Comparison of ENCODE assay signal across 12 mouse cellular contexts in genomic region chr15:12366580-12367305, GRCm38 (mm10). TPM values are rescaled to one million over a fixed set of nuclear protein-coding genes. Genes with fewer than 3 reads are reported as not detected.
DNase-seq lines count a peak whose midpoint lies in the region; ATAC-seq and TF ChIP-seq lines count a peak whose summit lies in the region.
"Not testable (repeated sequence)": the region's sequence is repeated elsewhere in the genome, so short reads cannot be mapped to it uniquely, and the experiment has no call there.
"Had no signal": no experiment of that assay in that cellular context is flagged by ENCODE, and none has a peak within 500 bp of the region (broad histone marks: within the 10 kb centered on the region; RNA-seq: fewer than 3 reads in every experiment).

No protein-coding gene starts in this region.

- 93% methylated on average over 11 of the region's 11 CpGs for WGBS in forebrain, embryonic 10.5 days
- WGBS in heart, embryonic 16.5 days: 91% methylated on average over 11 of the region's 11 CpGs
- WGBS in hindbrain, embryonic 16.5 days: 89% methylated on average over 11 of the region's 11 CpGs
- WGBS in liver, embryonic 12.5 days (ENCODE audit: insufficient replicate concordance): 64% methylated on average over 11 of the region's 11 CpGs
- WGBS in midbrain, embryonic 16.5 days: 89% methylated on average over 11 of the region's 11 CpGs
- WGBS in stomach, embryonic 15.5 days: 89% methylated on average over 11 of the region's 11 CpGs

- H3K27me3 ChIP-seq in forebrain, embryonic 10.5 days (ENCODE audit: poor library complexity, severe bottlenecking); heart, embryonic 16.5 days (ENCODE audit: control insufficient read depth, insufficient read depth, low read length); hindbrain, embryonic 16.5 days (replicated peaks; ENCODE audit: control insufficient read depth, insufficient read depth, low read length); liver, embryonic 12.5 days (replicated peaks); midbrain, embryonic 16.5 days (ENCODE audit: control insufficient read depth, insufficient read depth, low read depth, low read length); stomach, embryonic 15.5 days (replicated peaks): not testable (repeated sequence)

- not testable (repeated sequence) for ATAC-seq in heart, embryonic 16.5 days (replicated peaks; ENCODE audit: extremely low read depth, insufficient read depth, low FRiP score); hindbrain, embryonic 16.5 days; liver, embryonic 12.5 days; midbrain, embryonic 16.5 days; stomach, embryonic 15.5 days (ENCODE audit: insufficient read depth, low FRiP score, low read depth)
- peak; percentile 23 for ATAC-seq in megakaryocyte-erythroid progenitor cell, adult 5-6 weeks (replicated peaks; ENCODE audit: low FRiP score, low TSS enrichment, poor library complexity, severe bottlenecking)

- DNase-seq in forebrain, embryonic 10.5 days (ENCODE audit: extremely low spot score, low spot score); gastrocnemius, adult 2 months: not testable (repeated sequence)

- H3K4me2 ChIP-seq in heart, embryonic 16.5 days (ENCODE audit: low read depth, low read length); hindbrain, embryonic 16.5 days (ENCODE audit: low read length); midbrain, embryonic 16.5 days (ENCODE audit: low read length); stomach, embryonic 15.5 days: not testable (repeated sequence)
- H3K4me2 ChIP-seq in liver, embryonic 12.5 days: peak overlapping the region; percentile 68

- not testable (repeated sequence) for H3K9ac ChIP-seq in heart, embryonic 16.5 days (ENCODE audit: low read length); hindbrain, embryonic 16.5 days (ENCODE audit: low read depth, low read length); midbrain, embryonic 16.5 days (ENCODE audit: low read depth, low read length); stomach, embryonic 15.5 days
- H3K9ac ChIP-seq in liver, embryonic 12.5 days: peak overlapping the region; percentile 40; the same call in 1 of the 2 replicates

- H3K4me3 ChIP-seq in forebrain, embryonic 10.5 days; gastrocnemius, adult 2 months; heart, embryonic 16.5 days (ENCODE audit: low read length); hindbrain, embryonic 16.5 days (ENCODE audit: low read length); midbrain, embryonic 16.5 days (ENCODE audit: low read depth, low read length); stomach, embryonic 15.5 days (replicated peaks): not testable (repeated sequence)
- H3K4me3 ChIP-seq in liver, embryonic 12.5 days: peak overlapping the region; percentile 33

- not testable (repeated sequence) for H3K9me3 ChIP-seq in forebrain, embryonic 10.5 days; heart, embryonic 16.5 days (replicated peaks; ENCODE audit: control insufficient read depth, low read length); hindbrain, embryonic 16.5 days (ENCODE audit: control insufficient read depth, low read length); liver, embryonic 12.5 days (replicated peaks); midbrain, embryonic 16.5 days (replicated peaks; ENCODE audit: control insufficient read depth, low read length, poor library complexity, severe bottlenecking); stomach, embryonic 15.5 days

- intact Hi-C loops in gastrocnemius, adult 2 months (cut with DNase I): not testable (repeated sequence)

- H3K36me3 ChIP-seq in forebrain, embryonic 10.5 days (replicated peaks); heart, embryonic 16.5 days (ENCODE audit: control insufficient read depth, insufficient read depth); hindbrain, embryonic 16.5 days (ENCODE audit: control insufficient read depth, insufficient read depth, low read length); liver, embryonic 12.5 days; midbrain, embryonic 16.5 days (ENCODE audit: control insufficient read depth, insufficient read depth, low read length); stomach, embryonic 15.5 days: not testable (repeated sequence)

- peaks cover 34% of the 10 kb centered on the region for H3K4me1 ChIP-seq in forebrain, embryonic 10.5 days
- peaks cover 23% of the 10 kb centered on the region for H3K4me1 ChIP-seq in heart, embryonic 16.5 days (ENCODE audit: control insufficient read depth, insufficient read depth, low read length)
- peaks cover 22% of the 10 kb centered on the region for H3K4me1 ChIP-seq in hindbrain, embryonic 16.5 days (ENCODE audit: control insufficient read depth, insufficient read depth, low read depth, low read length)
- H3K4me1 ChIP-seq in liver, embryonic 12.5 days: peaks cover 39% of the 10 kb centered on the region
- H3K4me1 ChIP-seq in midbrain, embryonic 16.5 days (ENCODE audit: control insufficient read depth, insufficient read depth, low read length): peaks cover 17% of the 10 kb centered on the region
- H3K4me1 ChIP-seq in stomach, embryonic 15.5 days: not testable (repeated sequence)

- 0 out of 2 replicates have a peak overlapping the region, but pooled peaks have one; percentile 57 for H3K27ac ChIP-seq in forebrain, embryonic 10.5 days
- 0 out of 2 replicates have a peak overlapping the region, but pooled peaks have one; percentile 24 for H3K27ac ChIP-seq in gastrocnemius, adult 2 months
- H3K27ac ChIP-seq in heart, embryonic 16.5 days (ENCODE audit: low read length): peak overlapping the region; percentile 85
- peak overlapping the region; percentile 80 for H3K27ac ChIP-seq in hindbrain, embryonic 16.5 days (ENCODE audit: low read depth, low read length)
- peak overlapping the region; percentile 85 for H3K27ac ChIP-seq in liver, embryonic 12.5 days
- H3K27ac ChIP-seq in midbrain, embryonic 16.5 days (ENCODE audit: low read length): peak overlapping the region; percentile 88
- H3K27ac ChIP-seq in stomach, embryonic 15.5 days: peak overlapping the region; percentile 71

- TF ChIP-seq CTCF in gastrocnemius, adult 2 months (IDR thresholded peaks at IDR 0.05): not testable (repeated sequence)

RNA-seq across cellular contexts. Expression of gene 1810049J17Rik, which starts 45.0 kb away (rescaled TPM):
- polyA plus RNA-seq in forebrain, embryonic 10.5 days (2016; fragmentation: Nextera tagmentation; extraction: Ambion mirVana): 1.4 TPM in 1 of 2 replicates, not detected in the other
- total RNA-seq in gastrocnemius, adult 2 months (2021): not detected
- 0.75 TPM in 1 of 2 replicates, not detected in the other for polyA plus RNA-seq in heart, embryonic 16.5 days (2015; fragmentation: Nextera tagmentation; extraction: Ambion mirVana)
- 0.62 and 1.1 TPM in 2 replicates for polyA plus RNA-seq in hindbrain, embryonic 16.5 days (2015; fragmentation: Nextera tagmentation; extraction: Ambion mirVana)
- 1.2 and 1.9 TPM in 2 replicates for polyA plus RNA-seq in liver, embryonic 12.5 days (2016; fragmentation: Nextera tagmentation; extraction: Ambion mirVana)
- total RNA-seq in megakaryocyte-erythroid progenitor cell, adult 5-6 weeks (2014; fragmentation: Nextera tagmentation): not detected in 2 replicates
- 1.0 TPM in 1 of 2 replicates, not detected in the other for total RNA-seq in megakaryocyte-erythroid progenitor cell, adult 5-6 weeks (2017)
- polyA plus RNA-seq in midbrain, embryonic 16.5 days (2015; fragmentation: Nextera tagmentation; extraction: Ambion mirVana): not detected in 2 replicates
- polyA plus RNA-seq in stomach, embryonic 15.5 days (2015; fragmentation: Nextera tagmentation; extraction: Ambion mirVana): 0.39 TPM in 1 of 2 replicates, not detected in the other
- polyA plus RNA-seq: cerebellum, adult 2 months; forebrain, embryonic 11.5 days; hindbrain, embryonic 11.5 days; kidney, adult 2 months had no signal

RNA-seq across cellular contexts. Expression of gene Golph3, which starts 45.5 kb away (rescaled TPM):
- polyA plus RNA-seq in forebrain, embryonic 10.5 days (2016; fragmentation: Nextera tagmentation; extraction: Ambion mirVana): 67.3 and 68.7 TPM in 2 replicates
- total RNA-seq in gastrocnemius, adult 2 months (2021): 10 to 100 TPM; 77.0 to 80.0 TPM
- polyA plus RNA-seq in heart, embryonic 16.5 days (2015; fragmentation: Nextera tagmentation; extraction: Ambion mirVana): 61.3 and 67.6 TPM in 2 replicates
- 64.2 and 66.1 TPM in 2 replicates for polyA plus RNA-seq in hindbrain, embryonic 16.5 days (2015; fragmentation: Nextera tagmentation; extraction: Ambion mirVana)
- 79.8 and 82.7 TPM in 2 replicates for polyA plus RNA-seq in liver, embryonic 12.5 days (2016; fragmentation: Nextera tagmentation; extraction: Ambion mirVana)
- 85.5 and 86.5 TPM in 2 replicates for total RNA-seq in megakaryocyte-erythroid progenitor cell, adult 5-6 weeks (2014; fragmentation: Nextera tagmentation)
- total RNA-seq in megakaryocyte-erythroid progenitor cell, adult 5-6 weeks (2017): 126 and 132 TPM in 2 replicates
- 61.6 and 61.7 TPM in 2 replicates for polyA plus RNA-seq in midbrain, embryonic 16.5 days (2015; fragmentation: Nextera tagmentation; extraction: Ambion mirVana)
- 91.3 and 91.4 TPM in 2 replicates for polyA plus RNA-seq in stomach, embryonic 15.5 days (2015; fragmentation: Nextera tagmentation; extraction: Ambion mirVana)

Comparison
In these comparisons a context has a peak if more than half of its experiments do, and no peak if none do; other contexts are left out.
1. H3K27ac ChIP-seq: peak in every context shown above with its lines; median percentile 88 in midbrain, embryonic 16.5 days; 85 in heart, embryonic 16.5 days; 85 in liver, embryonic 12.5 days; 80 in hindbrain, embryonic 16.5 days; 71 in stomach, embryonic 15.5 days; 57 in forebrain, embryonic 10.5 days; 24 in gastrocnemius, adult 2 months.